ENCODE assay signal across 7 mouse cellular contexts in genomic region chr1:56833307-56833706, GRCm38 (mm10).
DNase-seq lines count a peak whose midpoint lies in the region; ATAC-seq lines count a peak whose summit lies in the region.

No protein-coding gene starts in this region.

- H3K9ac ChIP-seq in midbrain, embryonic 16.5 days (ENCODE audit: low read depth, low read length), result no peak overlapping the region

- 28% methylated on average over 6 of the region's 6 CpGs for WGBS in embryonic facial prominence, embryonic 10.5 days
- WGBS in midbrain, embryonic 16.5 days, result 6% methylated on average over 6 of the region's 6 CpGs

- ATAC-seq in midbrain, embryonic 16.5 days, result peak; percentile 66

- no peaks in the 10 kb centered on the region for H3K9me3 ChIP-seq in embryonic facial prominence, embryonic 10.5 days
- H3K9me3 ChIP-seq in midbrain, embryonic 16.5 days (replicated peaks; ENCODE audit: control insufficient read depth, low read length, poor library complexity, severe bottlenecking), result no peaks in the 10 kb centered on the region

- no peaks in the 10 kb centered on the region for H3K27me3 ChIP-seq in embryonic facial prominence, embryonic 10.5 days (replicated peaks; ENCODE audit: low read depth, poor library complexity, severe bottlenecking)
- H3K27me3 ChIP-seq in midbrain, embryonic 16.5 days (ENCODE audit: control insufficient read depth, insufficient read depth, low read depth, low read length), result no peaks in the 10 kb centered on the region

- H3K4me1 ChIP-seq in embryonic facial prominence, embryonic 10.5 days, result peaks cover 19% of the 10 kb centered on the region
- H3K4me1 ChIP-seq in midbrain, embryonic 16.5 days (ENCODE audit: control insufficient read depth, insufficient read depth, low read length), result peaks cover 9% of the 10 kb centered on the region

- DNase-seq in MN1 (ENCODE audit: low spot score), result peak; percentile 77
- peak; percentile 56 for DNase-seq in embryonic facial prominence, embryonic 10.5 days (ENCODE audit: low spot score)
- DNase-seq in kidney, adult 11 months, result peak; percentile 8
- no peak for DNase-seq in adrenal gland, postnatal 4 days (ENCODE audit: low spot score in 2 of 2)
- no peak for DNase-seq in lung, postnatal 10 days
- DNase-seq in thymus, postnatal 14 days, result no peak

- H3K4me2 ChIP-seq in midbrain, embryonic 16.5 days (ENCODE audit: low read length), result peak overlapping the region; percentile 12

- H3K27ac ChIP-seq in embryonic facial prominence, embryonic 10.5 days (replicated peaks), result 0 out of 2 replicates have a peak overlapping the region, but pooled peaks have one; percentile 3
- H3K27ac ChIP-seq in midbrain, embryonic 16.5 days (ENCODE audit: low read length), result peak overlapping the region; percentile 2

- no peak overlapping the region for H3K4me3 ChIP-seq in embryonic facial prominence, embryonic 10.5 days
- H3K4me3 ChIP-seq in midbrain, embryonic 16.5 days (ENCODE audit: low read depth, low read length), result no peak overlapping the region

- peaks cover 22% of the 10 kb centered on the region for H3K36me3 ChIP-seq in embryonic facial prominence, embryonic 10.5 days (replicated peaks)
- H3K36me3 ChIP-seq in midbrain, embryonic 16.5 days (ENCODE audit: control insufficient read depth, insufficient read depth, low read length), result no peaks in the 10 kb centered on the region

Comparison
In these comparisons a context has a peak if more than half of its experiments do, and no peak if none do; other contexts are left out.
1. DNase-seq: peak in MN1 (single experiment), embryonic facial prominence, embryonic 10.5 days (single experiment) and kidney, adult 11 months (single experiment); none in adrenal gland, postnatal 4 days (0 of 2), lung, postnatal 10 days (single experiment) and thymus, postnatal 14 days (single experiment).